Mouse (Mus musculus): ENCODE data around the gene Rnf144a.

GRCm38 (mm10) chr12:26370004-26370403 lies 45.0 kb downstream of the Rnf144a start:
- TF ChIP-seq CTCF (IDR thresholded peaks at IDR 0.05; ENCODE audit: low read depth), result no peak
- no peak for TF ChIP-seq EP300 (IDR thresholded peaks at IDR 0.05; ENCODE audit: low read depth)
